Mouse (Mus musculus): ENCODE results near the gene Mrps18a. TPM values are rescaled to one million over a fixed set of nuclear protein-coding genes. Genes with fewer than 3 reads are reported as not detected.
A peak's percentile ranks its signal among the peaks of the same experiment; 100 is the strongest.

Mrps18a gene
- polyA plus RNA-seq, 1 experiment: 77.2 TPM

GRCm38 (mm10) chr17:46167014-46167413 is 56.2 kb downstream of the Mrps18a start:
- no peak for TF ChIP-seq GATA1 (IDR thresholded peaks at IDR 0.05; ENCODE audit: borderline replicate concordance, low read length)
- TF ChIP-seq FLI1 (IDR thresholded peaks at IDR 0.05; ENCODE audit: low read length): no peak
- Histone ChIP-seq H3K27me3 (replicated peaks) (no peaks in the 10 kb centered on the region), H3K9me3 (no peaks in the 10 kb centered on the region), H3K4me1 (peaks cover 95% of the 10 kb centered on the region), H3K4me3 (replicated peaks) (peak overlapping the region; percentile 31), H3K36me3 (replicated peaks; ENCODE audit: low read length) (peaks cover 95% of the 10 kb centered on the region)

DNA sequence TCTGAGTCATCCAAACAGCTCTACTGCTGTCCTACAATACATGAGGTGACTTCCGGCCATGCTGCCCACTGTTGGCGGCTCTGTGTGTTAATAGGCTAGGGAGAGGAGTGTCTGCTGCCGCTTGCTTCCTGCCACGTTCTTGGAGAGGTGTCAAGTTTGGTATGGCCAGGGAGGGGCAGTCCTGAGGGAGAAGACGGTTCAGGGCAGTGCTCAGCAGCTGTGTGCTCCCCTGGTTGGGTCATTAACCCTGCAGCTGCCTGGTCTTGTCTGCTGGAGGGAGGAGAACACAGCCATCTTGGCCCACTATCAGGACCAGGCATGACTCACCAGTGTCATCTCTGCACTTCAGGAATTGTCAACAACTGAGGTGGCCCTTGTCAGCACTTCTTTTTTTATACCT is 57.5 kb downstream of the Mrps18a start:
- Histone ChIP-seq H3K9me3 (no peaks in the 10 kb centered on the region), H3K4me3 (replicated peaks) (peak overlapping the region; percentile 73), H3K27me3 (replicated peaks) (no peaks in the 10 kb centered on the region), H3K4me1 (peaks cover 95% of the 10 kb centered on the region), H3K36me3 (replicated peaks; ENCODE audit: low read length) (peaks cover 97% of the 10 kb centered on the region)
- TF ChIP-seq FLI1 (IDR thresholded peaks at IDR 0.05; ENCODE audit: low read length) (no peak), GATA1 (IDR thresholded peaks at IDR 0.05; ENCODE audit: borderline replicate concordance, low read length) (no peak)

GRCm38 (mm10) chr17:46168768-46169167 is 58.0 kb downstream of the Mrps18a start:
- H3K36me3 ChIP-seq (replicated peaks; ENCODE audit: low read length): peaks cover 94% of the 10 kb centered on the region
- H3K4me3 ChIP-seq (replicated peaks): peak overlapping the region; percentile 73
- peaks cover 93% of the 10 kb centered on the region for H3K4me1 ChIP-seq
- TF ChIP-seq FLI1 (IDR thresholded peaks at IDR 0.05; ENCODE audit: low read length) (no peak), GATA1 (IDR thresholded peaks at IDR 0.05; ENCODE audit: borderline replicate concordance, low read length) (no peak)
- no peaks in the 10 kb centered on the region for H3K27me3 ChIP-seq (replicated peaks)
- no peaks in the 10 kb centered on the region for H3K9me3 ChIP-seq

DNA sequence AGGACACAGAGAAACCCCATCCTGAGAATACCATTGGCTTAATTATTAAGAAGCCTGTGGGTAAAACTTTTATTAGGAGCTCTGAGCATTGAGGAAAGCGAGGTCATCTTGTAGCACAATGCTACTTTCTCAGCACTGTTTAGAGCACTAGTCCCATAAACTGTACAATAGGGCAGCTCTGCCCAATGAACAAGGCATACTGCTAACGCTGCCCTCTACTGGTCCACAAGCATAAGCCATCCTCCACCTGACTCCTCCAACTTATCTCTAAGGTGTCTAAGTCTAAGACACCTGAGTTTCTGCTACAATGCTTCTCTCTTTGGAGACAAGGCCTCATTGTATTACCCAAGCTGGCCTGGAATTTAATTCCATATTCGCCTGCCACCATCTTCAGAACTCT is 59.8 kb downstream of the Mrps18a start:
- no peak for TF ChIP-seq GATA1 (IDR thresholded peaks at IDR 0.05; ENCODE audit: borderline replicate concordance, low read length)
- no peak for TF ChIP-seq FLI1 (IDR thresholded peaks at IDR 0.05; ENCODE audit: low read length)
- Histone ChIP-seq H3K36me3 (replicated peaks; ENCODE audit: low read length) (peaks cover 85% of the 10 kb centered on the region), H3K4me1 (peaks cover 83% of the 10 kb centered on the region), H3K27me3 (replicated peaks) (no peaks in the 10 kb centered on the region), H3K9me3 (no peaks in the 10 kb centered on the region), H3K4me3 (replicated peaks) (no peak overlapping the region)

Other genes with a start within 250 kb of the Mrps18a start
- 48.1 and 103 TPM in 2 replicates for gene Vegfa, start 78.6 kb upstream of the Mrps18a start, polyA plus RNA-seq (2012; ENCODE audit: insufficient read depth, low replicate concordance)
- gene Rsph9, start 33.2 kb downstream of the Mrps18a start, polyA plus RNA-seq (2012; ENCODE audit: insufficient read depth, low replicate concordance): not detected in 2 replicates
- gene Mad2l1bp, start 42.6 kb downstream of the Mrps18a start, polyA plus RNA-seq (2012; ENCODE audit: insufficient read depth, low replicate concordance): 8.8 and 18.5 TPM in 2 replicates
- gene Gtpbp2, start 50.0 kb downstream of the Mrps18a start, polyA plus RNA-seq (2012; ENCODE audit: insufficient read depth, low replicate concordance): 65.9 and 69.9 TPM in 2 replicates
- 0.35 and 1.6 TPM in 2 replicates for gene Polh, start 91.7 kb downstream of the Mrps18a start, polyA plus RNA-seq (2012; ENCODE audit: insufficient read depth, low replicate concordance)
- gene Xpo5, start 91.8 kb downstream of the Mrps18a start, polyA plus RNA-seq (2012; ENCODE audit: insufficient read depth, low replicate concordance): 2.1 and 4.5 TPM in 2 replicates
- gene Polr1c, start 137.1 kb downstream of the Mrps18a start, polyA plus RNA-seq (2012; ENCODE audit: insufficient read depth, low replicate concordance): 10.9 TPM in 1 of 2 replicates, not detected in the other
- gene Yipf3, start 137.1 kb downstream of the Mrps18a start, polyA plus RNA-seq (2012; ENCODE audit: insufficient read depth, low replicate concordance): 213 and 264 TPM in 2 replicates
- gene Lrrc73, start 142.5 kb downstream of the Mrps18a start, polyA plus RNA-seq (2012; ENCODE audit: insufficient read depth, low replicate concordance): 3.6 and 5.3 TPM in 2 replicates
- gene Tjap1, start 172.0 kb downstream of the Mrps18a start, polyA plus RNA-seq (2012; ENCODE audit: insufficient read depth, low replicate concordance): 42.7 and 59.0 TPM in 2 replicates
- not detected in 2 replicates for gene Dlk2, start 186.4 kb downstream of the Mrps18a start, polyA plus RNA-seq (2012; ENCODE audit: insufficient read depth, low replicate concordance)
- 6.4 and 13.4 TPM in 2 replicates for gene Abcc10, start 217.4 kb downstream of the Mrps18a start, polyA plus RNA-seq (2012; ENCODE audit: insufficient read depth, low replicate concordance)

Measured in megakaryocyte, embryonic 14.5 days (primary cell).